Mouse (Mus musculus): ENCODE measurements at regions not wholly inside any gene's neighbourhood (a gene's known extent, or its start where the extent isn't known, plus 50 kb on each side); places are given as distances from the start of the nearest gene placed in this dataset.

DNA sequence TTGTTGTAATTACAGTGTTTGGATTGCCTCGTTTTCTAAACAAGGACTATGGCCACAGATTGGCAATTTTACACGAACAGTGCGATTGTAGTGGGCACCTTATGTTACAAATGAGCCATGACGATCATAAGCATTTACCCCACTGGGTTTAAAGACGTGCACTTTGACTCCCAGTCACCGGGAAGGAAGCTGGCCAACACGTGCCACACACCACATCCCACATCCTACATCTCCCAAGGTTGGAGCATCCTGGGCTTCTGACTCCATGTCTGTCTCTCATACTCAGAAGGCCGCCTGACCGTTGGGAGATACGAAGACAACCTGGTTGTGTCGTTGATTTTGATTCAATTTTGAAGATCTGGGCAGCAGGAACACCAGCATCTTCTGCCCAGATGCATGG is 159.8 kb upstream of the Tshz3 start:
- no peak for DNase-seq (ENCODE audit: low read depth)

DNA sequence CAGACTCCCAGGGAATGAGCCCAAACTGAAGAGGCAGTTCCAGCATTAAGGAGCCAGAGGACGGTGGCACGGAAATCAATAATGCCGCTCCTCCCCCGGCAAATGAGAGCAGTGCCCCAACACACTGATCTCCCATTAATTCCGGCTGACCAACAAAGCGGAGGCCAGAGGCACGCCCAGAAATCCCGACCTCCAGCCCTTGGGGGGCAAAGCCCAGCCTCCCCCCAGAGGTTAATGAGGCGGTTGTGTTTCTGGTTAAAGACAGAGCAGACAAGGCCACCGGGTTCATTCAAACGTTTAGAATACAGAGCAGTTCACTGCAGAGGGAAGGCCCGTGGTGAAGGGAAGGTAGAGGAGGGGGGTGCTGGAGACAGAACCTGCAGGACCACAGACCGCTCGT is 149.9 kb upstream of the Tshz3 start:
- no peak for DNase-seq (ENCODE audit: low read depth)

DNA sequence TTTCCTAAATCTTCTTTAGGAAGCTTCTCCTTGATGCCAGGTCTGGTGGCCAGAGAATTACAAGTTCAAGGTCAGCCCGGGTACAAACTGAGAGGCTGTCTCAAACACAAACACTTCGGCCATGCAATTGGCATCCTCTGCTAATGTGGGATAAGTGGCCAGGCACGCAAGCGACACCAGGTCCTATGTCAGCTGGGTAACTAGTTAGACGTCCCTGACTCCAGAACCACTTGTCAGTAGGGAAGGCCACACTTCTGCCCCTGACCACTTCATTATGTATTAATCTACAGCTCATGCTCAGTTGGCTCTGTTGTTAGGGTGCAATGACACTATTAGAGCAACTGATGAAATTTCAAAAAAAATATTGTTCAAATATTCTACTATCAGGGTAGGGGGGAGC is 149.5 kb upstream of the Tshz3 start:
- no peak for DNase-seq (ENCODE audit: low read depth)

GRCm38 (mm10) chr7:36571061-36571460 is 126.9 kb upstream of the Tshz3 start:
- no peak for DNase-seq (ENCODE audit: low read depth)

DNA sequence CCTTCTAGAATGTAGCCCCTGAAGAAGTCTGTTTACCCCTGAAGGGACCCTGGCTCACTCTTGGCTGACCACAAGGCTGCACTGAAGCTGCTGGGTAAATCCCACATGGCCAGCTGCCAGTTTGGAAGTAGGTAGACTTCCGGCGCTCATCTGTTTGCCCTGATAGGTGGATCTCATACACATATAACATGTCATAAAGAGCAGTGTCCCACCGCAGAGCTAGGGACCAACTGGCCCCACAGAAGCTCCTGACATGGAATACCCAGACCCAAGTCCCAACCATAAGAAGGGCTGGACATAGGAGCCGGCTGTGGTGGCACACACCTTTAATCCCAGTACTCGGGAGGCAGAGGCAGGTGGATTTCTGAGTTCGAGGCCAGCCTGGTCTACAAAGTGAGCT is 115.8 kb upstream of the Tshz3 start:
- no peak for DNase-seq (ENCODE audit: low read depth)

GRCm38 (mm10) chr7:36585014-36585413 is 112.9 kb upstream of the Tshz3 start:
- DNase-seq (ENCODE audit: low read depth) = no peak

GRCm38 (mm10) chr7:36591496-36591895 is 106.4 kb upstream of the Tshz3 start:
- DNase-seq (ENCODE audit: low read depth) = no peak

DNA sequence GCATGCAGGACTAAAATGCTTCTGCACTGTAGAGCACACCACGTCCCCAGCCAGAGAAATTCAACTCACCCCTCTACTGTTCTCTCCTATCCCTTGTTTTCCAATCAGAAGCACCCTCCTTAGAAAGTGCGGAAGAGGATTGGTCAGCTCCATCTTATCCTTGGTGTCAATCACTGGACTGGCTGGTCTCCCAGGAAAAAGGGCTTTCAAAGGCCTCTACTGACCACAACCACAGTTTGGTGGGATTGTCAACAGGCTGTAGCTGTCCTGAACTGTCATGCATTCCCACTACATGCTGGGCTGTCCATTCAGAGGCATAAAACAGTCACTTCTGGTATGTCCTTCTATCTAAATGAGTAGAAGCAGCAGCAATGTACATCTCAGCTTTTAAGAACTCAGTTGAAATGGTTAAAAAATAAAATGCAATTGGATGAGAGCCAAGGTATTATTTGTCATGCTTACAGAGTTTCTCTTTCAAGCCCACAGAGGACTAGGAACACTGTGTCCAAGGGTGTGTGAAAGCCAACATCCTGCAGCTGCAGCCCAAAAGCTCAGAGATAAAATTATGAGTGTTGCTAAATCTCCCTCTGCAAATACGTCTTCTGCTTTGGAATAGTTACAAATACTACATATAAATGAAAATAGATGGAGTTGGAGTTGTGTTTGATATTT is 101.2 kb upstream of the Tshz3 start:
- DNase-seq (ENCODE audit: low read depth) = no peak

GRCm38 (mm10) chr7:36605026-36605698 is 92.8 kb upstream of the Tshz3 start:
- DNase-seq (ENCODE audit: low read depth) = no peak

- DNase-seq (ENCODE audit: low read depth) = no peak
Measured at GRCm38 (mm10) chr7:36620256-36620655, 77.7 kb upstream of the Tshz3 start.

GRCm38 (mm10) chr7:36644252-36644651 is 53.7 kb upstream of the Tshz3 start:
- DNase-seq (ENCODE audit: low read depth) = no peak

Data from gonadal fat pad, adult 2 months (tissue).